Mouse (Mus musculus) forelimb bud, embryonic 11.5 days (tissue): ENCODE results near the gene Vmn1r47.
"Not testable (repeated sequence)": the region's sequence is repeated elsewhere in the genome, so short reads cannot be mapped to it uniquely, and the experiment has no call there.

Experiments
- DNase-seq: peaks from one replicate; pipeline ENCODE4 v3.0.0-alpha.2; 2012; ENCODE audit warnings: low read depth, low spot score

Gene Vmn1r47

DNA sequence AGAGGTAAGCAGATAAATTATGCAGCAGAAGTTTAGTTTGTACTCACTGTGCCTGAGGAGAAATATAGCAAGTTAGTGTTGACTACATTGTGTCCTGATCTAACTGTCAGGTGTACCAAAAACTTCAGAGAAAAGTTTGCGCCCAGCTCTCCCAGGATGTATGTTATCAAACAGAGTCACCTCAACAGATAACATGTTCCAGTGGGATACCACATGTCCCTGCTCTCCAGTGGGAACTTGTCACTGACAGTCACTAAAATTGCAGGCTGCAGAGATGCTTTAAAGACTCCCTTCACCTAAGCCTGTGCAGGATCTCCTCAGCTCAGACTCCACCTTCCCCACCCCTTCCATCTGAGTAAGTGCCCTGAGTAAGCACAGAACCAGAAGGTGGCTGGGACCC lies at the start of gene Vmn1r47:
Gene Vmn1r47, plus strand, starts transcription at position 301 of the 400 bp plus-strand sequence.
- not testable (repeated sequence) for DNase-seq

DNA sequence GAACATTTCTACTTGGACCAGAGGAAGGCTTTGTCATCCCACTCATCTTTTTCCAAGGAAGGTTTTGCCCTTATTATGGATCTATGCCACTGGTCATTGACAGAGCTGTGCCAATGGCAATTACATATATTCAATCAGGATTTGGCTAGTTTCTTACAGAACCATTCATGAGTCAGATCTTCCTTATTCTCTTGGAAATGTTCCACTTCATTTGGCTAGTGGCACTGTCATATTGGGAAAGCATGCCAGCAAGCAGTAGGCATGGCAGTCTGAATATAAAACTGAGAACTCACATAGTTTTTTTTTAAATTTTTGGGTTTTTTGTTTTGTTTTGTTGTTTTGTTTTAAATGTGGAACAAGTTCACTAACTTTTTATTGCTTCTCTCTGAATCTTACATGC lies 49.6 kb upstream of the Vmn1r47 start:
- DNase-seq: no peak

DNA sequence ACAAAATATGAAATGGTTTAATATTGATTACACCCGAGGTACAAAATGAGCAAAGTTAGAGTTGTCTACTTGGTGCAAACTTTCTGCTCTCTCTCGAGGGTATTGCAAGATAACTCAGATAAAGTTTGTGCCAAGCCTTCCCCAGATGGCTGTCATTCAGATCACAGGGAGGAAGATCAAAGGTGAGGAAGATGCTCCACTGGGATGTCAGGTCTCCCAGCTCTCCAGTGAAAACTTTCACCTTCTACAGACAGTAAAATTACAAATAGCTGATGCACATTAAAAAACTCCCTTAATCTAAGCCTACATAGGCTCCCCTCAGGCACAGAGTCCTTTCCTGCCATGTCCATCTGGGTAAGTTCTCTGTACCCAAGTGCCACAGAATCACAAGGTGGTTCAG lies 46.9 kb upstream of the Vmn1r47 start, which contains the start of gene Vmn1r46:
Gene Vmn1r46, plus strand, starts transcription at position 301 of the 400 bp plus-strand sequence.
- no peak for DNase-seq

DNA sequence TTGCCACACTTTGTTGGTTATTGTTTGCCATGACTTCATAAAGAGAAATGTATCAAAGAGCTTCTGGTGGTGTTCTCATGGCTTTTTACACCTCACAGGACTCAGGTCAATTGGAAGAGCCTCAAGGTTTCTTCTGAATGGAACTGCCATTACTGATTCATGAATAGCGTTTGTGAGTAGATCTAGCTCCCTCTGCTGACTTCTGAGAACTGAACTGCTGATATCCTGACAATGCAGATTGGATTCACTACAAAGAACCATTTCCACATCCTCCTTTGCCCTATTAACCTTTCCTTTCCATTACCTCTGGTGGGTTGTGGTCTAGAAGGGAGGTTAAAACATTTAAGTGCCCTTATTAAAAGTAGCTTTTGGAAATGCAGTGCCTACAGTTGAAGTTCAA lies 30.0 kb upstream of the Vmn1r47 start:
- no peak for DNase-seq

DNA sequence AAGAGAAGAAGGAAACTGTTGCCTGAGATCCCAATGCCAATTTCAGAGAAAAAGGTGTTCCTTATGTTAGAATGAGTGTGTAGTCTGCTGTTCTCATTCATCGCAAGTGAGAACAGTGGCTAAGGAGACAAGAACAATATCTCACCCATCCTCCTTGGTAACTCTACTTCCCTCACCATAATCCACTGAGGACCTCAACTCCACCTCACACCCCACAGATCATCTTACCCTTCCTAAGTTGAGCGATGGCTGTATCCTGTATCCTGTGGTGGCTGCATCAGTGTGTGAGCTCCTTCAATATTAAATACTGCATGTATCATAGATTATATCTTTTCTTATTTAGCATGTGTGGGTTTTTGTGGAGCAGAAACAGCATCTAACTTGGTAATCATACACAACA lies 20.8 kb downstream of the Vmn1r47 start, which contains the start of gene Vmn1r48:
Gene Vmn1r48, minus strand, starts transcription at position 101 of the 400 bp plus-strand sequence.
- DNase-seq: not testable (repeated sequence)
